Mouse (Mus musculus) cerebellum, adult 9-10 months (tissue): ENCODE data around the gene Mum1.

Source experiments
- DNase-seq: peaks from one replicate; pipeline ENCODE4 v3.0.0; 2022

Gene Mum1

DNA sequence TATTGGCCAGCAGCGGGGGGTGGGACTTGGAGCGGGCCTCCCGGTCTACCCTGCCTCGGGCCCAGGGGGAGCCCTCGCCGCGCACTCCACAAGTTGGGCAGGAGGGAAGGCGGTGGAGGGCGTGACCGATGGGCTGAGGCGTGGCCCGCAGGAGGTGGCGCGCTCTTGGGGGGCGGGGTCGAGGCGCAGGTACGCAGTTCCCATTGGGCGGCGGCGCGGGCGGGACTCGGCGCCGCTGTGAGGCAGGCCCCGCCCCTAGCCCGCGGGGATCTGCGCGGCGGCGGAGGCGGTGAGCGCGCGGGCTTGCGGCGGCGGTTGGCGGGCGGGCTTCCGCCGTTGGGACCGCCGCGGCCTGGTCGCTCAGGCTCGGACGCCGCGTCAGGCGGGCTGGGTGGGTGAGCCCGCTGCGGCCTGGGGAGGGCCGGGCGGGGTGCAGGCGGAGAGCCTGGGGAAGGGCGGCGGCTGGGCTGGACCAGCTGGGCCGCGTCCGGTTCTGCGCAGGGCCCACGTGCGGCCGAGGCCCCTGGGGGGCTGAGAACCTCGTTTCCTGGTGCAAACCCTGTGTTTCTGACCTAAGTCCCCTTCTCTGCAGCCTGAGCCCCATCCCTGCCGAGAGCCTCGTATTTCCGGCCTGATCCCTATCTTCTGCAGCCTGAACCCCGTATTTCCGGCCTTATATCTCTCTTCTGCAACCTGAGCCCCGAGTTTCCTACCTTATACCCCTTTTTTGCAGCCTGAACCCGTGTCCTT is at the start of gene Mum1:
Mum1 (plus strand) TSS at position 19 of the 750 bp plus-strand sequence.
- peak; percentile 99 for DNase-seq

DNA sequence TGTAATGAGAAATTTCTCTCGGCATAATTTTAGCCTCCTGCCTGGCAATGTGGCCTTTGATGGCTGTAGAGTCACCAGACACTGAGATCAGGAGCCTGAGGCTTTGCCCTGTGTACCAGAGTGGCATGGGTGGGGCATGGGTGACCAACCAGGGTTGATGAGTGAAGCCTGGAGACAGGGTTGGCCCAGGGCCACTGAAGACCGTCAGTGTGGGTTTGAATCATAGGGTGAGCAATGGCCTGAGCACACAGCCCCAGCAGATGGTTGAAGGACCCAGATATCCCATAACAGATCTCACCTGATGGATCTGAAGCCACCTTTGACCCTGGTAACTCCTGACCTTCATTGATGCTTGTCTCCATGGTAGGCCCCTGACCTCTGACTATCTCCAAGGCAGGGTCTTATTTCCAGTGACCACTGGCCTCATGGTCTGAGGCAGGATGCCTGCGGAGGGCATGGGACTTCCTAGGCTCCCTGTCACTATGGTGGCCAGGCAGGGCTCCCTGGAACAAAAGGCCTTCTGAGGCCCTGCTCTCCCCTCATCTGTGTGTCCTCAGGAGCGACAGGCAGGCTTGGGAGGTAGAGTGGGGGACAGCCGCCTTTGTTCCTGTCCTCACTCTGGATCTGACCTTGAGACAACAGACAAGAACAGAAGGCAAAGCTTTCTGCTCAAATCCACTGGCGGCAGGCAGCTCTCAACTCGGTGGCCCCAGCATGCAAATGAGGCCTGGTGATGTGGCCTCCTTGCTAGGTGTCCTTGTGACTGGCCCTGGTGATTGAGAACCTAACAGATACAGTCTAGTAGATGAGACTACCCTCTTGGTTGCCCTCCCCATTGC is 48.6 kb upstream of the Mum1 start:
- DNase-seq: no peak

DNA sequence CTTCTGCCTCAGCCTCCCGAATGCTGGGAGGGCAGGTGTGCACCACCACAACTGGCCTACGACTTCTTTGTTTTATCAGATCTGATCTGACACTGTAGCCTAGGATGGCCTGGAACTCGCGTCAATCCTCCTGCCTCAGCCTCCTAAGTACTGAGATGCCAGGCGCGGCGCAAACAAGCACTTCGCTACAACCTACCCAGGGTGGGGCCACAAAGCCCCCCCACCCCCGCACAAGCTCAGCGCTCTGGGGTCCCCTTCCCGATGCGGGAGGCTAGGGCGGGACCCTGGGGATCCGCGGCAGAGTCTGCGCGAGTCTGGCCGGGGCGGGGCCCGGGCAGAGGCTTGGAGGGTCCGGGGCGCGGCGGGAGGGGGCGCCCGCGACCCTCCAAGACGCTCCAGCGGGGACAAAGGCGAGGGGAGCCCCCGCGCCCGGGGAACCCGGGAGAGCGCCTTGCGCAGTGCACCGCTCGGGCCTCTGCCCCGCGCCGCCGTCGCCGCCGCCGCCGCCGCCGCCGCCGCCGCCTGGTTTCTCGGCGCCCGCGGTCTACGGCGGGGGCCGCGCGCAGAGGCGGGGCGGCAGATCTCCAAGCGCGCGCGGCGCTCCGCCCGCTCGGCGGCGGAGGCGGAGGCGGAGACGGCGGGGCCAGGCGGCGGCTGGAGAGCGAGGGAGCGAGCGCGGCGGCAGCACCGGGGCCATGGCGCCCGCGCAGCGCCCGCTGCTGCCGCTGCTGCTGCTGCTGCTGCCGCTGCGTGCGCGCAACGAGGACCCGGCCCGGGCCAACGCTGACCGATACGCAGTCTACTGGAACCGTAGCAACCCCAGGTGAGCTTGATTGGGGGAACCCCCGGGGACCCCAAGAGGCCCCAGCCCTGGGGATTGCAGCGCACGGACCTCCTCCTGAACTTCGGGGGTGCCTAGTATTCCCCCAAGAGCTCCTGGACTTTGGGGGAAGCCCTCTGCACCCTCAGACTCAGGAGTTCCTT is 46.9 kb upstream of the Mum1 start, which contains the start of gene Efna2:
Efna2 (plus strand) TSS at position 415 of the 984 bp plus-strand sequence.
- peak; percentile 59 for DNase-seq

DNA sequence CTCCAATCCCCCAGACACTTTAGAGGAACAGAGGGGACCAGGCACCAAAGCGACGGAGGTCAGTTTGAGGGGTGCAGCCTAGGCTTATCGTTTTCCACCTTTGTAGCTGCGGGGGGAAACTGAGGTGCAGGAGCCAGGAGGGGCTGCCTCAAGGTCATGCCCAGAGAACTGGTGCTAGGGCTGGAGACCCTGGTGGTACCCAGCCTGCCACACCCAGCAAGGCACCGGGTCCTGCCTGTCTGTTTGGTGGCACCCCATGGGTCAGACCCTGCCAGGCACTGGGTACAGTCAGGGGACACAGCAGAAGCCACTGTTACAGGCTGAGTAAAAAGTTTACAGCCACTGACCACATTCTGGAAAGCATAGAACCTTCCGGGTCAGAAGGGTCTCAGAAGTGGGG is 45.9 kb upstream of the Mum1 start:
- DNase-seq: no peak

DNA sequence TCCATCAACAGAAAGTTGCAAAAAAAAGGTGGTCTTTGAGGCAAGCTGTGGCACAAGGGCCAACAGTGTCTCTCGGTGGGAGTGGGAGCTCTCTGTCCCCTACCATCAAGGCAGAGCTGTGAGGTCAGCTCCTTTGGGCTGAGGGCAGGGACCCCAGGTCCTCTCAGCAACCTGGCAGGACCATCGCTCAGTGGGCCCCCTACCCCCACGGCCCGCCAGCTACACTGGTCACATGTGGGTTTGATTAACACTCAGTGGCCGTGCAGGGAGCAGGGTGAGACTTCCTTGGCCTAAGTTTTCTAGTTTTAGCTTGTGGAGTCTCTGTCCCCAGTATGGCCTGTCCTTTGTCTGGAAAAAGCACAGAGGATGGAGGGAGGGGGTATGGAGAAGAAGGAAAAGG is 45.4 kb upstream of the Mum1 start:
- no peak for DNase-seq

DNA sequence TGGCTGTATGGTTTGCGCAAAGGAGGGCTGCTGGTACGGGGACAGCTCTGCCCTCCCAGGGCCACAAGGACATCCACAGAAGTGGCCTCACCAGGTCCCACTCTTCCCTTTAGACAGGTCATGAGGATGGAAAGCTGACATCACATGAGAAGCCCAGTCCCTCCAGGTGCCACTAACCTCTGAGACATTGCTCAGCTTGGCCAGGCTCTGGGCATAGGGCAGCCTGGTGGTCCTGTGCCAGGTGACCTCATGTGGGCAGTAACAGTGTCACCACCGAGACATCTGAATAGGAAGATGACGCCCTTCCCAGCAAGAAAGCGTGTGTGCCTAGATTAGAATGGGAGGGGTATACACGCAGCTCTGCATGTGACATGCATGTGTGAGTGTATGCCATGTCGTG is 43.7 kb upstream of the Mum1 start:
- DNase-seq: peak; percentile 26

DNA sequence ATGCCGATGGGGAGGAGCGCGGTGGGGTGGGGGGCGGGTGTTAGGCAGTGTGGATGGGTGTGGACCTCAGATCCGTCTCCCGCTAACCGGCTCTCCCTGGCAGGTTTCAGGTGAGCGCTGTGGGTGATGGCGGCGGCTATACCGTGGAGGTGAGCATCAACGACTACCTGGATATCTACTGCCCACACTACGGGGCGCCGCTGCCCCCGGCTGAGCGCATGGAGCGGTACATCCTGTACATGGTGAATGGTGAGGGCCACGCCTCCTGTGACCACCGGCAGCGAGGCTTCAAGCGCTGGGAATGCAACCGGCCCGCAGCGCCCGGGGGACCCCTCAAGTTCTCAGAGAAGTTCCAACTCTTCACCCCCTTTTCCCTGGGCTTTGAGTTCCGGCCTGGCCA is 39.6 kb upstream of the Mum1 start:
- DNase-seq: no peak

DNA sequence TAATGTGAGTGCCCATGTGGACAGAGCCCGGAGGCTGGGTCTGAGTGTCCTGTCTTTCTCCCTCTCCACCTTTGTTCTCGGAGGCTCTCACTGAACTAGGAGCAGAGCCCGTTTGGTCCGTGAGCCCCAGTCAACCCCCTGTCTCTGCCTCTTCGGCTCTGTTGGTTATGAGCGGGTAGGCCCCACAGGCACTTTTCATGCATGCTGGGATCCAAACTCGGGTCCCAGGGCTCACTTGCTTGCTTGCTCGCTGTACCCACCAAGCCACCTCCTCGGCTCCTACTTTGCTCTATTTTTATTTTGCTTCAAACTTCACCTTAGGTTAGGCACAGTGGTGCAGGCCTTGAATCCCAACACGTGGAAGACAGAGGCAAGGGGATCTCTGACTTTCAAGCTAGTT is 38.5 kb upstream of the Mum1 start:
- no peak for DNase-seq

DNA sequence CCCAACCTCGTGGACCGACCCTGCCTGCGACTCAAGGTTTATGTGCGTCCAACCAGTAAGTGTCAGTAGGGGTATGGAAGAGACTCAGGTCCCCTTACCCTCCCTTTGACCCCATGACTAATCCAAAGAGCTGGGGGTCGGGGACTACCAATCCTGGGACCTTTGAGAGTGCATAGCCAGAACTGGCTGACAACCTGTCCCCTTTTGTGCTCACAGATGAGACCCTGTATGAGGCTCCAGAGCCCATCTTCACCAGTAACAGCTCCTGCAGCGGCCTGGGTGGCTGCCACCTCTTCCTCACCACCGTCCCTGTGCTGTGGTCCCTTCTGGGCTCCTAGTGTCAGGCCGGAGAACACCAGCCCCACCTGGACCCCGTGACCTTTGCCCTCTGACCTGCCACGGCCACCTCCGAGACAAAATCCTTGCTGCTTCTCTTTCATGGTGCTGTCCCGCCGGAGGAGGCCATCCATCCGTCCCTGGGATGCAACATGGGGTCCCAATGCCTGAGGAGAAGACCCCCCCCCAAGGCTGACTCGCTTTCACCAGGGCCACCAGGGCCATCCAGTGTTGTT is 37.7 kb upstream of the Mum1 start:
- DNase-seq: no peak

DNA sequence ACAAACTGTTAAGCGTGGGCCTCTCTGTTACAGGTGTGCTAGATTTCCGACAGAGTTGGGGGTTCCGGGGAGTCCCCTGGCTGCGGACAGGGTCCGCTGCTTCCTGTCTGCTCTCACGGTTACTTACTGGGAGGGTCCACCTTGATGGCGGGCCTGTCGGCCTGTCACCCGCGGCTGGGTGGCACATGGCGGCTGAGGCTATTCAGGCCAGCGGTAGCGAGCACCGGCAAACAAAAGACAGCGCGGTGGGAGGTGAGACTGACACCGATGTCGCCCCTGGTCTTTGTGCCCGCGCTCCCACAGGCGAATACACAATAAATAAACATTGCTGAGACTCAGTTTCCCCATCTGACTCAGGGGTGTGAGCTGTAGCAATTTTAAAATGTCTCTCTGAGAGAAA is 36.2 kb upstream of the Mum1 start:
- no peak for DNase-seq

DNA sequence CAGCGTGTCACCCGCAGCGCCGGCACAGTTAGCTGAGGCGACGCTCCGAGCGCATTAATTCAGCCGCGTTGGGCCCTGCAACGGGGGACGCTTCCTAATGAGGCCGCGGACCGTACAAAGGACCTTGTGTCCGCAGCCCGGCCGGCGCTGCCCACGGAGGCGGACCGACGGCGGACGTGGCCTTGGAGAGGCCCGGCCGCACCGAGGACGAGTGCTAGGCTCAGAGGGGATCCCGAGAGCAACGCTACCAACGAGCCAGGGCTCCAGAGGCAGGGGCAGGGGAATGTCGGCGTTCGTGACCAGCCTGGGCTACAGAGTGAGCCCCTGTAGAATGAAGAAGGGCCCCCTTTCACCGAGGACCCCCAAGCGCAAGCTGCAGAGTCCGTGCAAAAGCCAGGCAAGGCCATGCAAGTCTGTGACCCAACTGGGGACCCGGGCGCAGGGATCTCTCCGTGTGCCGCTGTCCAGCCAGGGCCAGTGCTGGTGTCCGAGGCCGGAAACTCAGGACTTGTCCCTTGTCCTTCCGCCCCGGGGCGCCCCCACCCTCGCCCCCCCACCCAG is 35.7 kb upstream of the Mum1 start:
- no peak for DNase-seq

DNA sequence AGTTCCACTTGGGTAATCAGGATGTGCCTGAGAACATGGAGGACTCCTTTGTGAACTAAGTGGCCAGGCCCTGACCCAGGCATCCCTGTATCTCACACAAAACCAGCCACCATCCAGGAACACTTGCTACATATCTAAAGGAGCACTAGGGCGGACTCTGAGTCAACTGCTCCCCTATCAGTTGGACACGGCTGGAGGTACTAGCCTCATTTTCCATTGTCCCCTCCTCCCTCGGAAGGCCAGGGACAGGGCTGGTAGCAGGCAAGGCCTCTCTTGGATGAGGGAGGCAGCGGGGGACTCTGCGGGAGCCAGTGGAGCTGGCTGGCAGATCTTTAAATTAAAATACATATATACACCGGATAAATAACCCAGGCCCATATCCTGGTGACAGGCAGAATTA is 32.3 kb upstream of the Mum1 start:
- no peak for DNase-seq

DNA sequence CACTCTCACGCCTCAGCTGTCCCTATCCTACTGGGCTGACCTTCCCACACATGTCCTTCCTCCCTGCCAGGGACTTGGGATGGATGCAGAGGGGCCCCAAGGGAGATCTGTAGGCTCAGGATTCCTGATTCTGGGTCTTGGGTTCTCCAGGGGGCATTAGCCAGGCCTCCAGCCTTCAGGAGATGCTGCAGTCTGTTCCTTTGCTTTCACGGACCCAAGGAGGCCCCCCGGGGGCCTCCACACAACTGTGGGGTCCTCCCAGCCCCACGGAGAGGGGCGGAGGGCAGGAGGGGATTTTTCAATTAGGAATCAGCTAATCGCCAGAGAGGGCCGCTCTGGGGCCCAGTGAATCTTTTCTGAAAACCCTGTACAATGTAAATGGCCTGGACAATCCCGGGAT is 31.8 kb upstream of the Mum1 start:
- DNase-seq: no peak

DNA sequence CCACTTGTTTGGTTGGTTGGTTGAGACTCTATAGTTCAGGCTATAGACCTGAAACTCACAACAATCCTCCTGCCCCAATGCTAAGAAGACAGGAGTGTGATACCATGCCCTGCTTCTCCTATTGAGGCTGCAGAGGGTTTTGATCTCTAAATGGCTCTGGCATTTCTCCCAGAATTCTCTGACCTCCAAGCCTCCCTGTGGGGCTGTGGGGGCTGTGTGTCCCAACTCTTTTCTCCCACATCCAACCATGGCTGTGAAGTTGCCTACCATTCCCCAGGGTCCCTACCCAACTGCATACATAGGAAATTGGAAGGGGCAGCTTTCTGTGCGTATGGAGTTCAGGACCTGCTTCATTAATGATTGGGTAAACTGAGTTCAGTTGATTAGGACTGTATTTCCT is 30.1 kb upstream of the Mum1 start:
- no peak for DNase-seq

DNA sequence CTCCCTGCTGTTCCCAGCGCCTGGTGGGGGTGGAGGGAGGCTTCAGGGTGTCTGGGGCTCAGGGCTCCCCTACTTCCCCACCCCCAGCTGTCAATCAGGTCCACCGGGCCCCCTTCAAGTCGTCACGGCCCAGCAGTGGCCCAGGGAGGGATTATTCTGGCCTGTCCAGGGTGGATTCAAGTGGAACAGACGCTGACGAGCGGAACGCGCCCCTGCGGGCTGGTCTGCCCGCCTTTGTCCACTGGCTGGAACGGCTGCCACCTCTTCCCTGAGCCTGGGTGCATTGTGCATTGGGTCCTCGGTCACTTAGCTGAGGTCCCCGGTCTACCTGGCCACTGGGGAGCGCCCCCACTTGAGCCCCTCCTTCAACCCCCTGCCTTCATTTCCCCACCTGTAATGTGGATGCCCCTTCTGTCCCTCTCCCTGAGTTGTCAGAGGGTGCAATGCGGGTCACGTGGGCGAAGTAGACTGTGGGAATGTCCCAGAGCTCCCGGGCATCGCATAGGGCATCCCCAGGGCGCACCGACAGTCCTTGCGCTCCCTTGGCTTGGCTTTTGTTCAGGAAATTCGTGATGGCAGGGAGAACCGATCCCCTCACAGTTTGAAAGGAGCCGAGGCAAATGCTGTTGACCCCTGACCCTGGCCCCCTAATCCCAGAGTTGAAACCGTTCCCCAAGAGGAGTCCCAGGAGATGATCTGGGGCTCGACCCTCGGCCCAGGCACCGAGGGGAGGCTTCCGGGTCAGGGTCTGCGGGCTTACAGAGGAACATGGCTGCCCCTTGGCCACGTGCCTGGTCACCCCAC is 29.3 kb upstream of the Mum1 start:
- DNase-seq: no peak

DNA sequence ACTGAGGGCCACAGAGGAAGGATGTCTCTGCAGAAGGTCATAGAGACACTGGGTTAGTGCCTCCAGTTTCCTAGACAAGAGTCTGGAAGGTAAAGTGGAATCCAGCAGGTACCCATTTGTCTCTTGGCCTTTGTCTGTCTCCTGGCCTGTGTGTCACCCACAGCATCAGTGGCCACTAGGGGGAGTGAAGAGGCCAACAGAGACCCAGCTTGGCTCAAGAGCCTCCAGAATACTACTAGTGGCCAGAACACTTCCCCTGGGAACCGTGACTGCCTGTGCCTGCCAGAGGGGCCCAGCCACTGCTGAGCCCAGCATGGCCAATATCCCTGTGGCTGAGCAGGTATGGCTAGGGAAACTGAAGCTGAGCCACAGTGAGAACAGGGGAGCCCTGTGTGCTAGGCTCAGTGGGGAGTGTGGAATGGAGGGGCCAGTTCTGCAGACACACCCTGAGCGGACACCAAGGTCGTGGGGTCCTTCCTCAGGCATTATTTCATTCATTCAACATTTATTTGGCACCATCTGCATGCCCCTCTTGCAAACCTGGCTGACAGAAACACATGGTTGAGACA is 26.7 kb upstream of the Mum1 start:
- DNase-seq: peak; percentile 93

DNA sequence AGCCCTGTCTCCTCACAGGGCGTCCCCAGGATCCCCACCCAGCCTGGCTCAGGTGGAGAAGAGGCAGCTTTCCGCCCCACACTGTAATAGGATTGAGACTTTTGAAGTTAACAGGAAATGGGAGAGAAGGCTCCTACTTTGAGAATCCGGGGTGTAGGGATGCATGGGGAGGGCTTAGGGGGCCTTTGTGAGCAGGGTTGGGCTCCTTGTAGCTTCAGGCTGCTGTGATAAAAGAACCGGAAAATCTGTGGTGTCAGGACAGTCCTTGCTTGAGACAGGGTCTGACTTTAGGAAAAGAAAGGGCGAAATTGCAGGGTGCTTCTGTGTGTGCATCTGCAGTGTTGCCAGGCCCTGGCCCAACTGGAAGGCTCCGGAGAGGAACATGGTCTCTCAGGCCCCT is 25.7 kb upstream of the Mum1 start:
- DNase-seq: no peak

DNA sequence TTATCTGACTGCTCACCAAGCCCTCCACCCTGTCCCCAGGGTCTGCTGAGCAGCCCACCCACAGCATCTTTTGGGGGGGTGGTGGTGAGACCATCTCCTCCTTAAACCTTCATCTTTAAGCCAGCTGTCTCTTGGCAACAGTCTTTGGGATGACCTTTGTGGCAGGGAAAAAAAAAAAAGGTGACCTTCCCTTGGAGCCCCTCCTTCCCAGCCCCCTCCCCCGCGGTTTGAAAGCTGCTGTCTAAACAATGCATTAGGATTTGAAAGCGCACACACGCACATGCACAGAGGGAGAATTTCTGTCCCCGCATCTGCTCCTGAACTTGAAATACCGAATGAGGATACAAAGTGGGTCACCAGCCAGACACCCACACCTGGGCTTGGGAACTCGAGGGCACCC is 22.2 kb upstream of the Mum1 start:
- DNase-seq: no peak

DNA sequence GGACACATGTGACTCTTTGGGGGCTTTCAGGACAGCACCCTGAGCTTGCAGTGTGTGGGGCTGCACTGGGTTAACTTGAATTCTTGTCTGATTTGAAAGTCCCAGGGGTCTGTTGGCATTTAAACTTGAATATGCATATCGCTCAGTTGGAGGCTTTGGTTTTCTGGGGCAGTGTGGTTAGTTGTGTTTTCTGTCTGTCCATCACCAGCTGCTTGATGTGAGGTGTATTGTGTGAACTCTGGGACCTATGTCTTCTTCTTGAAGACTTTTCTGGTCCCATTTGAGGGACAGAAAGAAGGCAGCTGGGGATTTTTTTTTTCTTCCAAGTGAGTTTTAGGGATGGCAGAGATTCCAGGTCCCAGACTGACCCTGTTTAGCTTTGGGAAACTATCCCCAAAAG is 19.0 kb upstream of the Mum1 start:
- no peak for DNase-seq

DNA sequence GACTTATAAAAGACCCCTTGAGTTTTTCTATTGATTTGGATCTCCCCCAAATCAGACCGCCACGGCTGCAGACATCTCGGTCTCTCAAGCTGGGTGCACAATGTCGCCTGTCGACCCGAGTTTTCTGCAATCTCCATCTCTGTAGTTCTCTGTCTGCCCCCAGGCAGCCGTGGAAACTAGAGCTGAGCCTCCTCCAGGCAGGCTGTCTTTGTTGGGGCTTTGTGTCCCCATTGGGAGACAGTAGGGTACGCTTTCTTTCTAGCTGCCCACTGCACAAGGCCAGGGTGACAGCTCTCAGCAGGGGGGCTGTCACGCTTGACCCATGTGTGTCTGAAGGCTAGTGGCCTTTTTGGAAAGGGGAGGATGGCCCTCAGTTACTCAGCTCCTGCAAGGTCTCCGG is 18.6 kb upstream of the Mum1 start:
- no peak for DNase-seq

DNA sequence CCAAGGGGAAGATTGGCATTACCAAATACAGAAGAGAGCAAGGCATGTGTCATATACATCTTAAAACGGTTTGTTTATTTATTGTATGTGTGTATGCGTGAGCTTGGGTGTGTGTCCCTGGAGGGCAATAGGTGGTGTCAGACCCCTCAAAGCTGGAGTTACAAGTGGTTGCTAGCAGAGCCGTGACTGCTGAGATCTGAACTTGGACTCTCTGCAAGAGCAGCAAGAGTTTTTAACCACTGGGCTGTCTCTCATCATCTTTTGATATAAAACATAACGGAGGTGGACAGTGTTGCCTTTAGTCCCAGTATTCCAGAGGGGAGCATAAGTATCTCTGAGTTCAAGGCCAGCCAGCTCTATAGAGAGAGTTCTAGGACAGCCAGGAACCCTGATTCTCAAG is 18.0 kb upstream of the Mum1 start:
- DNase-seq: no peak
